Mouse (Mus musculus) lung, postnatal 25 days (tissue): Measurements from ENCODE around the gene Chst14.

ENCODE experiments used
- DNase-seq: peaks from one replicate; pipeline ENCODE4 v3.0.0; 2022; ENCODE audit warnings: low spot score

The Chst14 gene

DNA sequence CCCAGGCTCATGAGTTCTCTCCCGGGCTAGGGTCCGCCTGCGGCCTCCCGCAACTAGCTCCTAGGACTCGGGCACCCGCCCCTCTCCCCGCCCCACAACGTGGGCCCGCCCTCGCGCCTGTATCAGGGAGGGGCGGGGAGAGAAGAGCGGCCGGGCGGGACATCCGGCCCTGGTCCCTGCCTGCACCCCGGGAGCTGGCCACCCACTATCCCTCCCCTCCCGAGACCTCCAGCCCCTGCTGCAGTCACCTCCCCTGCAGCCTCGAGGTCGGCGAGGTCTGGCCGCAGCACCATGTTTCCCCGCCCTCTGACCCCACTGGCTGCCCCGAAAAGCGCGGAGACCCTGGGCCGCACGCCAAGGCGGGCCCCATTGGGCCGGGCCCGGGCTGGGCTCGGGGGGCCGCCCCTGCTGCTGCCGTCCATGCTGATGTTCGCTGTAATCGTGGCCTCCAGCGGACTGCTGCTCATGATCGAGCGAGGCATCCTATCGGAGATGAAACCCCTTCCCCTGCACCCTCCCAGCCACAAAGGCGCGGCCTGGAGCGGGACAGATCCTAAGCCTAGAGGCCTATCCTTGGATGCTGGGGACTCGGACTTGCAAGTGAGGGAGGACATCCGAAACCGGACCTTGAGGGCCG lies at the start of gene Chst14:
Gene Chst14 (plus strand): TSS at position 136 of the 637 bp plus-strand sequence.
- DNase-seq: peak; percentile 79

DNA sequence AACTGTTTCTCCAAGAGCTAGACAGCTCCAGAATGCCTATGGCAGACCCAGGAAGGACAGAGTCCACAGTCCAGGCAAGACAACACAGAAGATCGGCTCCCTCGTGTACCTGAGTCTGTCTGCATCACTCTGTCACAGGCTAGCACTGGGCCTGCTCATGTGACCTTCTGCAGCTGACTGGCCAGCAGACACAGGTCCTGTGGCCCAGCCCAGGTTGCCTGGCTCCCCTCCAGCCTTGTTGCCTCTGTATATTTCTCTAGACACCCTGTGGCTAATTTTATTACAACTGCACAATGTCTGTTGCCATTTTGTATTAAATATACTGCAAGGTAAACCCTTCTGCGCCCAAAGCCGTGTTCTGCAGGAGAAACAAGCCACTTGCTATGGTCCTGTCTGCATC lies 45.3 kb upstream of the Chst14 start:
- no peak for DNase-seq

DNA sequence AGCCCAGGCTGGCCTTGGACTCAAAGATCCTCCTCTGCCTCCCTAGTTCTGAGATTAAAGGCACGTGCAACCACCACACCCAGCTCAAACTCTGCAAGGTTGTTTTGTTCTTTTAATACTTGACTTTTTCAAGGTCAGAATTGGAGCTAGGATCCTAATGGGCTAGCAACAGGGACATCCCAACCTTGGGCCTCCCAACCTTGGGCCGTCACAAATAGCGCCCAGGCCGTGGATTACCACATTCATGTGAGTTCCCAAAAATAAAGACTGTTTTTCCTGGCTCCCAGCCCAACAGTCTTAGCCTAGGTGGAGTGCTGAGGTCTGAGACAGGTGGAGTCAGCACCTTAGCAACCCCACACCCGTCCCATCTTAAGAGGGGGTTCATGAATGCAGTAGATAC lies 44.3 kb upstream of the Chst14 start:
- no peak for DNase-seq

DNA sequence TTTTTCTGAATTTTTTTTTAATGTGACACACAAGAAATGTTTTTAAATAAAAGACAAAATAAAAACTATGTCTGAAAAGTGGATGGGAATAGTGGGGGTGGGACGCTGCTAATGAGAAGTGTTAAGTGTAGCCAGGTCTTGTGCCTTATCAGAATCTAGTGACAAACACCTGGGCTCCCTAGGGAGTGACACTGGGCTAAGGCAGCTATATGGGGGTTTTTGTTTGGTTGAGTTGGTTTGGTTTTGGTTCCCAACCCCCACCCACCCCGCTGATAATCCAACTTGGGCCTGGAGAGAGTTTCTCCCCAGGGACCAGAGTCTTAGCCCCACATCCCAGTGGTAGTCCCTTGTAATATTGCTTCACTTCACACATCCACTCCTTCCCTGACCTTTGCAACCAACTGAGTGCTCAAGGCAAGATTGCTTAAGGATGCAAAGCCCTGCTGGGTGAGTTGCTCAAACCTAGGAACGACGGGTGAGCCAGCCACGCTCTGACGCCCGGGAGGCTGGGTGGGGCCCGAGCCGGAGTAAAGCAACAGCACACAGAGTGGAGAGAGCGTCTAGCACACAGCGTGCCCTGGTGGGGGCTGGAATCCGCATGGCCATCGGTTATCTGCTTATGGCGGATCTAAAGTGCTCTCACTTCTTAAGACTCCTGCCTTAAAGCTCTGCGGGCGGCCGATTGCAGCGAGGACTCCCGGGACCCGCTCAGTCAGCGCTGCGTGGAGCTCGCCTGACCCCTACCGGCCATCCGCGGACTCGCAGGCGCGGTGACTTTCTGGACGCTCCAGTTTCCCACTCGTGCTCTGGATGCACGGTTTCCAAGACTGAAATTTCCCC lies 43.2 kb upstream of the Chst14 start:
- DNase-seq: peak; percentile 87

DNA sequence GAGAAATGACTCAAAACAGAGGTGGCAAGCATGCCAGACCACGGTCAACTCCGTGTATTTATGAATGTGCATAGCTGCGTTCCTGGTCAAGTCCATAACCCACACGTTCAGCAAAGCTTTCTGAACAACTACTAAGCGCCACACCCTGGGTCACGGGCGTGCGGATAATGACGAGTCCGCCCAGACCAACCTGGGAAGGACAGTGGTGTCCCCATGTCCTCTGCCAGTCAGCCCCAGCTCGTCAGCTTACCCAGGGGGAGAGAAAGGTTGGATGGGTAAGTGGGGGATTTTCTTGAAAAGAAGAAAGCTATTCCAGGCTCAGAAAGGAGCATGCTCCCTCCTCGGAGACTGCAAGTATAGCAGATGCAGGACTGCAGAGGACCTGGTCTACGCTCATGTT lies 38.9 kb upstream of the Chst14 start:
- DNase-seq: no peak

DNA sequence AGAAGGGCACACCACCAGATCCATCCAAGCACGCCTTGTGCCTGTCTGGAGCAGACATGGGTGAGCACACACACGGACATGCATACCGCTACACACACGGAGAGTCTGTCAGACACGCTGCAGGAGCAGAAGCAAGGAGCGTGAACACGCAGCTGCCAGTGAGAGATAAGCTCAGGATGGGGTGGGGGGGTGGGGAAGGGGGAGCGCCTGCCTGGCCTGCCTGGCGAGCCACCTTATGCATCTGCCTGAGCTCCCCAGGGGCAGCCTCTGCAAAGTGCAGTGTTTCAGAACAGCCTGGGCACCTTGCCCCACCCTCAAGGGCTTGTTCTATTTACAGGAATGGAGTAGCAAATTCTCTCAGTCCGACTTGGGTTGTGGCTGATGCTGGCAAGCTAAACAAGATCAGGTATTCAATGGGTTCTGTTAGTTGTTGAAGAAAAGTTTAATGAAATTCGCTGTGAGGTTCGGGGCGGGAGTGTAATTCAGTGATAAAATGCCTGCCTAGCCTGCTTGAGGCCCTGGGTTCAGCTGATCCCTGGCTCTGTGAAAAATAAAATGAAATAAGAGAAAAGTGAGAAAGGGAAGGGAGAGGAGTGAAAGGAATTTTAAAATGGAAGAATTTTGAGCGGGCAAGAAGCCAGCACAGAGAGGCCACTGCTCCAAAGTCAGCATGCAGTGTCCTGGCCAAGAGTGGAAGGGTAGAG lies 38.3 kb upstream of the Chst14 start:
- peak; percentile 45 for DNase-seq

DNA sequence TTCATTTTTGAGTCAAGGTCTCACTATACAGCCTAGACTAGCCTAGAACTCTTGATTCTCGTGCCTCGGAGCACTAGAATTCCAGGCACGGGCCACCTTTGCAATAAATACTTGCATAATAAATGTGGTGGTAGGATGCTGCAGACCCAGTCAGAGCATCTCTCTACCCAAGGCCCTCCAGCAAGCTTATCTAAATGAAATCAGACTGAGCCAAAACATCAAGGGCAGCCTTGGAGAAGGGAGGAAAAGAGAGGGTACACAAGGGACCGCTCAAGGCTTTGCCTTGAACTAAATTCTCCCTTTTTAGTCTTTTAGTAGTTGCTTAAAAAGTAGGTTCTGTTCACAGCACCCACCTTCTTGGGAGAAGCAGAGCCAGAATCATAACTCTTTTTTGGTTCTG lies 35.1 kb upstream of the Chst14 start:
- no peak for DNase-seq

DNA sequence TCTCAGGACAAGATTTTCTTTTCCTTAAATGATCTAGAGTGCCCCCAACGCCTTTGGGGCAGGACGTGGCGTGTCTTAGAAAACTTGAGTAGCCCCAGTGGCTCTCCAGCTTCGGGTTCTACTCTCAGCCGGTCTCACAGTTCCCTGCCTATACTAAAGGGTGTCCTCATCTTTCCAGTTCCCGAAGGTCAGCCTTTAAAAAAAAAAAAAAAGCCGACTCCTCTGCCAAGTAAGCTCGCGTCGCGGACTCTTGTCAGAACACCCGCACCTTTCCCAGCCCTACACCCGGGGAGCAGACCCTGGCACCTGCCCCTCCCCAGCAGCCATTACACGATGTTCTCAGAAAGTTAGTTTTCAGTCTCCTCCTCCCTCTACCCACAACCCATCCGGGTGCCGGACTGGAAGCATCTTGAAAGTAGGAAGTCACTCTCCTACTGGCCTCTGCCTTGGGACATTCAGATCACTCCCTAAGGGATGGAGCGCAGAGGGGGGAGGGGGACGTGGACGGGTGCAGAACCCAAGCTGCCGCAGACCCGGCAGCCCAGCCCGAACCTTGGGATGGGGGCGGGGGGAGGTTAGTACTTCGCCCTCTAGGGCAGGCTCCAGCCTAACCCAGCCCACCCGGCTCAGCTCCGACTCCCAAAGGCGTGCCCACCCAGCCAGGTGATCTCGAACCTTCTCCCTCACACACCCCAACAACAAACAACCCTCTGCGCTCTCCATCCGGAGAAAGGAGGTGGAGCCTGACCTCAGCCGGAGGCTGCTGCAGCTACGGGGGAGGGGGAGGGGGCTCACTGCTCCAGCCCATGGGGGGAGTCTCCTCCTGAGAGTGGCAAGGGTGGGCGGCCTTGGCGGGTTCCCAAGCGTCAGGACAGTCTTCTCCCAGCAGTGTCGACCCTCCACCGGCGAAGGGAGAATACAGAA lies 30.0 kb upstream of the Chst14 start:
- peak; percentile 43 for DNase-seq

DNA sequence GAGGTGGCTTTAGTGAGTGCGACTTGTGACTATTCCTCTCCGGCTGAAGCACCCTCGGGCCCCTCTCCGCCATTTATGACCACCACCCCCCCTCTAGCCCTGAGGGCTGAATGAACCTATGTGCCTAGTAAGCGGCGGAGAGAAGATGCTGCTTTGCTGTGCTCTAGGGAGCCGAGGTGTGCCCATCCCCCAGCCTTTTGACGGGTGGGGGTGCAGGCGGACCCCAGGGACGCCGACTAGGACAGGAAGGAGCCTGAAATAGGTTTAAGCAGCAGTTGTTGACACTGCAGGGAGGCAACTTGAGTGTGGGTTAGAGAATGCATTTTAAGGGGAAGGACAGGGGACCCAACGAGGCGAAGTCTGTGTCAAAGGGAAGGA lies 29.4 kb upstream of the Chst14 start:
- DNase-seq: no peak

DNA sequence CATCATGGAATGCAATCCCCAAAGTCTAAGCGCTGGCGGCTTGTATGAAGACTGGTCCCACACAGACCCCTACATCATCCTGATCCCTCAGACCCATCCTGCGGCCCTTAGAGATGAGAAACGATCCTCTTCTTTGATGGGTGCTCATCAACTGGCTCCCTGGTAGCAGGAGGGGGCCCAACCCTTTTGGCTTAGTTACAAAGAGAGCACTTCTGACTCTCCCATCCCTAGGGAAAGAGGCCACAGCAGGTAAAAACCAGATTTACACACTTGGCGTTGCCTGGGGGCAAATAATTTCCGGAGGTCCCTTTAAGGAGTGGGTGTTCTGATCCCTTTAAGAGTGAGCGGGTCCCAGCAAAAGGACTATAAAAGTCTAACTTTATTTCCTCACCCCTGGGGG lies 28.9 kb upstream of the Chst14 start:
- no peak for DNase-seq

DNA sequence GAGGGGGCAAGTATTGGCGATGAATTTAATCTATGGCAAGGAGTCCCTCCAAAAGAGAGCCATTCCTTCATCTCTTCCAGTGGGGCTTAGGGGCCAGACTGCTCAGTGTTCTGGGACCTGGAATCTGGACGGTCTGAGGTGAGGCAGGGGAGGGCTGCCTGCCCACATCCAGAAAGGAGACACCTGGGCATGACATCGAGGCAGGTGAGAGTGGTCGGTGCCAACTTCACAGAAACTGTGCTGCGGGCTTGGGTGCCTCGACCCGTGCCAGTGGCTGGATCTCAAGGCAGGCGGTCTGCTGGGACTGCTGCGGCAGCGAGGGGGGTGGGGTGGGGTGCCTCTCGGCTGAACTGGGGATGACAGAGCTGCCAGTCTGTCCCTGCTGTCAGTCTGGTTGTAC lies 28.5 kb upstream of the Chst14 start:
- no peak for DNase-seq

DNA sequence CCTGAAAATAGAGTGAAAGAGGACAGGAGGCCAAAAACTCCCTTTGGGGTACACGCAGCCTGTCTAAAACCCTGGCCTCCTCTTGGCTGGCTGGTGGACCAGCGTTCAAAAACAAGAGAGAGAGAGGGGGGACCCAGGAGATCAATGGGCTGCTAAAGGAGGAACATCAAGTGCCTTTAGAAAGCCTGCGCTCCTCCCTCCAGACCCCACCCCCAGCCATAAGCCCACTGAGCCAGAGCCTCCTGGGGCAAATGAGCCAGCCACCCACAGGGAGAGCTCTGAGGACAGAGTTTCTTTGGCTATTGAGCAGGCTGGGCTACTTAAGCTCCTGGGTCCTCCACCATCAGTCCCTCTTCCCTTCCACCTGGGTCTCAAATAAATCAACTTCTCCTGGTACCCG lies 27.5 kb upstream of the Chst14 start:
- DNase-seq: no peak

DNA sequence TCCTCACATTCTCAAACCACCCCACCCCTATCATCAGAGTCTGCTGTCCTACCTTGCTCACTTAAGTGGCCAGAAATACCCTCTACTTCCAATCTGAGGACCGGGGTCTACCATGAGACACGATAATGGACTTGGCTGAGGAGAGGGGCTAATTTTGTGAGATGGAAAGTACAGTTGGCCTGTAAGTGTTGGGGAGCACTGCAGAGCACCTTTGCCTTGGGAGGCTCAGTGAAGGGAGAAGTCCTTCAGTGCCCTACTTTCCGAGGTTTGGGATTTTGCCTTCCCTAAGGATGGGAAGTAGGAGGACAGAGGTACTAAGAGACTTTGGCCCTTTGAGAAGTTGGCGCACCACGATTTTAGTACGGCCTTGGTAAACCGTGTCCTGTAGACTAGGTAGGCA lies 27.0 kb upstream of the Chst14 start:
- DNase-seq: no peak

DNA sequence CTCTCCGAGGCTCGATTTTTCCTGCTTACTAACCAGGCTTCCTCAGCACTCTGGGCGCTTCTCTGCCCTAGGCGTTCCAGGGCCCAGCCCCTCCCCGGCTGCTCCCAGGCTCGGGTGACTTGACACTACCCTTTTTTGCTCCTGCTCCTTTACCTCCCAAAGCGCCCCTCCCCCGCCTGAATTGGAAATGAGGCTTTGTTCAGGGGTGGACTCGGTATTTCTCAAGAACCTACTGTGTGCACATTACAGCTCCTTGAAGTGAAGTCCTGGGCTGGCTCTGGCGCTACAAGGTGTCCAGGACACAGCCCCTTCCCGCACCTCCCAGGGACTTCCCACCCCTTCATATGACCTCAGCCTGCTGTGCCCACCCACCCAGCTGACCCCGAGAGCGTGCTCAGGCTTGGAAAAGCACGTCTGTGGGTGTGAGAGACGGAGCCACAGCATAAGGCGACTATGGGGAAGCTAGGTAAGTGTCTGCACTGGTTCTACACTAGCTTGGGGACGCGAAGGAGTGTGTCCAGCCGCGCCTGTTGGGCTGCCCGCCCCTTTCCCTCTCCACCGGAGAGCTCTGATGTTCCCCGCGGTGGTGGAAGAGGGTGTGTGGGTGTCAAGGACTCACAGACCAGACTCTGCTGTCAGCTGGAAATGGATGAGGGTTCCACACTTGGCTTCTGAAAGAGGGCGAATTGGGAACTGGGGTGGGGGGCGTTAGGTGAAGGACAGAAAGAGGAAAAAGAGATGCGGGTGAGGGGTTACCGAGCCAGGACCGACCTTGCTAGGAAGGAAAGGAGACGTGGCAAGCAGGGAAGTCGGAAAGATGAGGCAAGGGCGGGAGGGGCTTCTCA lies 26.1 kb upstream of the Chst14 start, which contains the start of gene Bahd1:
Gene Bahd1 (plus strand): TSS at position 397 of the 845 bp plus-strand sequence.
- DNase-seq: no peak

DNA sequence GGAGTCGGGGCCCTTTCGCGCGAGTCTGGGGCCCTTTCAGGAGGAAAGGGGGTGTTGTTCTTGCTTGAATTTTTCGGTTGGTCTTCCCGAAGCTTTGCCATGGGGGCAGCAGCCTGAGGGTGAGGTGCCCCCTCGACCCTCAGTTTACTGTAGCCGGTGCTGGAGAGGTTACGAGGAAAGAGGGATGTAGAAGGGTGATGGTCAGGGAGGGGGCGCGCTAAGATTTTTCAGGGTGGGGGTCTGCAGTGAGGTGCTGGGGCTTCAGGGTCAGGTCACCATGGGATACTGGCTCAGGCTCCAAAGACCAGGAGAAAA lies 25.5 kb upstream of the Chst14 start:
- DNase-seq: no peak

DNA sequence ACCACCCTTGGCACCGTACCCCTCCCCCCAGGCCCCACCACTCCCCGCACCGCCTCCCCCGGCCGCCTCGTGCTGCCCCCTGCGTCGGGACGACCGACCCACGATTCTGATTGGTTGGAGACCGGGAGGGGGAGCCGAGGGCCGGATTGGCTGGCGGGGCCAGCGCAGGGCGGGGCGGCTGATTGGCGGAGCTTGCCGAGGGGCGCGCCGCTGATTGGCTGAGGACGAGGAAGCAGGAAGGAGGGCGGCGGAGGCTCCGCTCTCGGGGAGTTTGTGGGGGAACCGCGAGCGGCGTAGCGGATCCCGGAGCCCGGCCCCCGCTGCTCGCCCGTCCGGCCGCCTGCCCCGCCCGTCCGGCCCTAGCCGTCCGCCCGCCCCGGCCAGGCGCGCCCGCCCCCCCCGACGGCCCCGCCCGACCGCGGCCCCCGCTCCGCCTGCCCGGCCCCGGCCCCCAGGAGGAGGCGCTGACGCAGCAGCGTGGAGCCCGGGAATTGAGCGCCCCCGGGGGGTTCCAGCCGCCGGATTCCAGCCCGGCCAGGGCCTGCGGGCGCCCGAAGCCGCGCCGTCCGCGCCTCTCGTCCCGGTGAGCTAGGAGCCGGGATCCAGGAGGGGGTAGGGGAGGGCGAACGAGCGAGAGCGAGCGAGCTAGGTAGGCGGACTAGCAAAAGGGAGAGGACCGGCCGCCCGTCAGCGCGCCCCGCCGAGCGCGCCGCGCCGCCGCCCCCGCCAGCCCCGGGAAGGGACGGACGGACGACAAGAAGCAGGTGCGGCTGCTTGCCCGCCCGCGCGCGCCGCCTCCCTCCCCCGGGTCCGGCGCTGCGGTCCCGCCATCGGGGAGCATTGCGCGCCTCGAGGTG lies 24.9 kb upstream of the Chst14 start:
- peak; percentile 98 for DNase-seq

DNA sequence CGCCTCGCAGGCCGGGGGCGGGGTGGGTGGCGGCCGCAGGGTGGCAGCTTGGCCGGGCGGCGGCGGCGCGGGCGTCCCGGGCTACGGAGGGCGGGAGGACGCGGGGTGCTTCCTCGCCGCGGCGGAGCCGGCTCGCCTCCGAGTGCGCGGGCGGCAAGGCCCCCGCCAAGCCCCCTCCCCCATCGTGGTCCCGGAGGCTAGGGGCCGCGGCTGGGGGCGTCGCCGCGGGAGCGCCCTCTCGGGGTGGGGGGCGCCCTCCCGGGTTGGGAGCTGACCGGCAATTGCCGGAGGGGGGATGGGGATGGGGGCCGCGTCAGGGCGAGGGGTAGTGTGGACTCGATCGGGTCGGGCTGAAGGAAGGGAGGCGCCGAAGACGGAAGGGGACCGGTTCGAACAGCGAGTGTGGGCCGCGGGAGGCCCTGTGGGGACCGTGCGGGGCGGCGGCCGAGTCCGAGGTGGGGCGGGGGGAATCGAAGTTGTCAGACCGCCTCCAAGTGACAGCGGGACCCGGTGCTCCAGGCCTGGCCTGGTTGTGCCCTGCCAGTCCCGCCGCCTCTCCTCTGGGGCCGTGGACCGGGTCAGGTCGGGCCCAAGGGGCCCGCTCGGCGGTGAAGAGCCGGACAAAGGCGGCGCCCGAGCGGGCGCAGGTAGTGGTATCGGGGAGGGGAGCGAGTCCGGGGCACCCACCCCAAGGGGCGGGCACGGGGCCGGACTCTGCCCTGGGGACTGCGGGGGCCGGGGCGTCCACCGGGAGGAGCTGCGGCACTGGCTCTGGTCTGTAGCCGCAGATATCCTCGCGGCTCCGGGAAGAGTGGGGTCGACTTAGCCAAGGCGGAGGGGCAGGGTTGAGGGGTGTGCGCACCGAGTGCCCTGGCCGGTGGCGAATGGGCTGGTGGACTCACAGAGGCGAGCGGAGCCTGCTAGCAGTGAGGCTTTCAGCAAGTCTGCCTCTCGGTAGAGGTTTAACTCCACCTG lies 24.0 kb upstream of the Chst14 start:
- DNase-seq: peak; percentile 43

DNA sequence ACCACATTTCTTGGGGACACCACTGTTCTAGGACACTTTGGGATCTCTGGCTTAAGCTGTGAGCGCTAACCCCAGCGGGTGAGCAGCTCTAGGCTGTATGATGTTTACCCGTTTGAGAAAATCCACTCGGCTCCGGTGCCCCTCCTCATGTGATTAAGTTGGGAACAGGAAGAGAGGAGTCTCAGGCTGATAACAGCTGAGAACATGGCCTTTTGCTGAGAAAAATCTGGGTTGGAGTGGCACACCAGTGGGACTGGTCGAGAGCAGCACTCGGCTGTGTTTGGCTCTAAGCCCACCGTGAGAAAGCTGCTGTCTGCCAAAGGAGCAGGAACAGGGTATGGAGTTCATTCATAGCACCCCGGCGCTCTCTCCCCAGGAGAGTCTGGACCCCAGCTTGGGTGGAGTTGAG lies 23.0 kb upstream of the Chst14 start:
- no peak for DNase-seq
